Comparison of ENCODE assay signal across 21 mouse cellular contexts in genomic region chr10:21938166-21938565, GRCm38 (mm10). TPM values are rescaled to one million over a fixed set of nuclear protein-coding genes. Genes with fewer than 3 reads are reported as not detected.
DNase-seq lines count a peak whose midpoint lies in the region; ATAC-seq and TF ChIP-seq lines count a peak whose summit lies in the region.
"Had no signal": no experiment of that assay in that cellular context is flagged by ENCODE, and none has a peak within 500 bp of the region (broad histone marks: within the 10 kb centered on the region; RNA-seq: fewer than 3 reads in every experiment).

No protein-coding gene starts in this region.

- H3K27me3 ChIP-seq in heart, embryonic 10.5 days (ENCODE audit: insufficient read depth, poor library complexity, severe bottlenecking), result no peaks in the 10 kb centered on the region
- H3K27me3 ChIP-seq in C2C12 (ENCODE audit: control insufficient read depth, insufficient read depth, insufficient read length), result no peaks in the 10 kb centered on the region
- no peaks in the 10 kb centered on the region for H3K27me3 ChIP-seq in forebrain, embryonic 16.5 days (replicated peaks; ENCODE audit: control insufficient read depth, insufficient read depth, low read length)
- no peaks in the 10 kb centered on the region for H3K27me3 ChIP-seq in liver, embryonic 12.5 days (replicated peaks)
- H3K27me3 ChIP-seq: forebrain, embryonic 13.5 days; heart, embryonic 12.5 days; heart, embryonic 15.5 days; hindbrain, embryonic 12.5 days; hindbrain, embryonic 15.5 days; Patski had no signal

- no peaks in the 10 kb centered on the region for H3K36me3 ChIP-seq in heart, embryonic 10.5 days
- no peaks in the 10 kb centered on the region for H3K36me3 ChIP-seq in C2C12 (ENCODE audit: control insufficient read depth, insufficient read depth)
- H3K36me3 ChIP-seq in forebrain, embryonic 16.5 days (ENCODE audit: control insufficient read depth, insufficient read depth), result no peaks in the 10 kb centered on the region
- no peaks in the 10 kb centered on the region for H3K36me3 ChIP-seq in liver, embryonic 12.5 days
- H3K36me3 ChIP-seq: forebrain, embryonic 10.5 days; G1E; heart, embryonic 12.5 days; heart, embryonic 15.5 days; hindbrain, embryonic 12.5 days; hindbrain, embryonic 15.5 days had no signal

- H3K4me1 ChIP-seq in heart, embryonic 10.5 days, result peaks cover 15% of the 10 kb centered on the region
- H3K4me1 ChIP-seq in forebrain, embryonic 16.5 days (replicated peaks; ENCODE audit: control insufficient read depth, insufficient read depth, low read length), result 0 out of 2 replicates have a peak, but pooled peaks cover 4% of the 10 kb centered on the region
- H3K4me1 ChIP-seq in liver, embryonic 12.5 days, result peaks cover 17% of the 10 kb centered on the region
- H3K4me1 ChIP-seq: forebrain, embryonic 13.5 days; hindbrain, embryonic 15.5 days had no signal

- no peaks in the 10 kb centered on the region for H3K79me2 ChIP-seq in C2C12 (ENCODE audit: control insufficient read depth, insufficient read depth)

- no peak overlapping the region for H3K27ac ChIP-seq in heart, embryonic 10.5 days
- no peak overlapping the region for H3K27ac ChIP-seq in forebrain, embryonic 16.5 days (ENCODE audit: low read length)
- H3K27ac ChIP-seq in liver, embryonic 12.5 days, result no peak overlapping the region
- H3K27ac ChIP-seq: forebrain, embryonic 10.5 days; forebrain, embryonic 13.5 days; heart, embryonic 15.5 days; hindbrain, embryonic 12.5 days; hindbrain, embryonic 15.5 days had no signal

- ATAC-seq in forebrain, embryonic 16.5 days, result no peak
- ATAC-seq in liver, embryonic 12.5 days, result no peak
- ATAC-seq: forebrain, embryonic 13.5 days; forebrain, postnatal 0 days; Patski had no signal

- H3K4me3 ChIP-seq in heart, embryonic 10.5 days, result no peak overlapping the region
- no peak overlapping the region for H3K4me3 ChIP-seq in C2C12 (ENCODE audit: insufficient read depth, poor library complexity, severe bottlenecking)
- H3K4me3 ChIP-seq in forebrain, embryonic 16.5 days (replicated peaks; ENCODE audit: low read length), result no peak overlapping the region
- H3K4me3 ChIP-seq in liver, embryonic 12.5 days, result no peak overlapping the region
- H3K4me3 ChIP-seq: forebrain, embryonic 10.5 days; forebrain, embryonic 13.5 days; heart, embryonic 12.5 days; heart, embryonic 15.5 days; hindbrain, embryonic 12.5 days; hindbrain, embryonic 15.5 days had no signal

- H3K4me2 ChIP-seq in forebrain, embryonic 16.5 days (ENCODE audit: low read length), result no peak overlapping the region
- H3K4me2 ChIP-seq in liver, embryonic 12.5 days, result no peak overlapping the region
- H3K4me2 ChIP-seq: forebrain, embryonic 13.5 days; heart, embryonic 12.5 days; heart, embryonic 15.5 days; hindbrain, embryonic 12.5 days; hindbrain, embryonic 15.5 days had no signal

- H3K79me3 ChIP-seq in C2C12 (ENCODE audit: low read depth), result no peaks in the 10 kb centered on the region

- H3K9ac ChIP-seq in forebrain, embryonic 16.5 days (replicated peaks; ENCODE audit: low read depth, low read length), result no peak overlapping the region
- H3K9ac ChIP-seq in liver, embryonic 12.5 days, result no peak overlapping the region
- H3K9ac ChIP-seq: forebrain, embryonic 13.5 days; forebrain, postnatal 0 days; heart, embryonic 12.5 days; heart, embryonic 15.5 days; hindbrain, embryonic 12.5 days; hindbrain, embryonic 15.5 days had no signal

- TF ChIP-seq CTCF in C2C12 (IDR thresholded peaks at IDR 0.05; ENCODE audit: control insufficient read depth, insufficient read depth, insufficient read length), result no peak

- H3K9me3 ChIP-seq in heart, embryonic 10.5 days, result no peaks in the 10 kb centered on the region
- no peaks in the 10 kb centered on the region for H3K9me3 ChIP-seq in forebrain, embryonic 16.5 days (ENCODE audit: control insufficient read depth, low read length)
- H3K9me3 ChIP-seq in liver, embryonic 12.5 days (replicated peaks), result no peaks in the 10 kb centered on the region
- H3K9me3 ChIP-seq: forebrain, embryonic 10.5 days; forebrain, embryonic 13.5 days; G1E; heart, embryonic 12.5 days; heart, embryonic 15.5 days; hindbrain, embryonic 12.5 days; hindbrain, embryonic 15.5 days had no signal

- H3ac ChIP-seq in C2C12 (ENCODE audit: control insufficient read depth, insufficient read length, low read depth), result no peak overlapping the region

- peak; percentile 71 for DNase-seq in heart, embryonic 10.5 days (ENCODE audit: low spot score)
- DNase-seq in heart, postnatal 14 days, result no peak
- peak; percentile 33 for DNase-seq in ES-CJ7 (ENCODE audit: low read depth, low spot score)
- DNase-seq: adrenal gland, postnatal 10 days; adrenal gland, postnatal 36 days; cerebellum, adult 18-20 months; cerebellum, postnatal 14 days; forebrain, postnatal 0 days; gastrocnemius, postnatal 36 days; heart, postnatal 10 days had no signal

- intact Hi-C loops in heart, postnatal 14 days (cut with DNase I), result no loop called here

- 67% methylated on average over 4 of the region's 4 CpGs for WGBS in heart, embryonic 10.5 days
- 72% methylated on average over 4 of the region's 4 CpGs for WGBS in forebrain, embryonic 16.5 days
- 76% methylated on average over 4 of the region's 4 CpGs for WGBS in liver, embryonic 12.5 days (ENCODE audit: insufficient replicate concordance)

TF ChIP-seq in C2C12, 6 proteins besides CTCF, POLR2A, EP300 and RAD21:
- TF ChIP-seq MYOD1 (IDR thresholded peaks at IDR 0.05; ENCODE audit: control insufficient read depth, insufficient read length, low read depth) (peak; percentile 56), MYOG (IDR thresholded peaks at IDR 0.05; ENCODE audit: control insufficient read depth, extremely low read depth, insufficient read length) (no peak)

RNA-seq across cellular contexts. Expression of gene Sgk1, which starts 56.2 kb away (rescaled TPM):
- polyA plus RNA-seq in heart, embryonic 10.5 days (2016; fragmentation: Nextera tagmentation; extraction: Ambion mirVana), result 20.5 and 22.8 TPM in 2 replicates
- total RNA-seq in heart, postnatal 14 days (2021), result 100 to 1,000 TPM; 120 to 135 TPM
- polyA plus RNA-seq in C2C12 (2012; fragmentation: generic; extraction: Trizol), result 35.1 TPM
- 29.3 and 32.1 TPM in 2 replicates for polyA plus RNA-seq in forebrain, embryonic 16.5 days (2015; fragmentation: Nextera tagmentation; extraction: Ambion mirVana)
- 11.6 and 12.2 TPM in 2 replicates for polyA plus RNA-seq in liver, embryonic 12.5 days (2016; fragmentation: Nextera tagmentation; extraction: Ambion mirVana)

Comparison
In these comparisons a context has a peak if more than half of its experiments do, and no peak if none do; other contexts are left out.
1. DNase-seq: peak in heart, embryonic 10.5 days (single experiment) and ES-CJ7 (single experiment); none in heart, postnatal 14 days (0 of 2).